Comparison of ENCODE assay signal across 13 mouse cellular contexts in genomic region chr15:51484207-51484606, GRCm38 (mm10).
DNase-seq lines count a peak whose midpoint lies in the region; ATAC-seq and TF ChIP-seq lines count a peak whose summit lies in the region.
"Had no signal": no experiment of that assay in that cellular context is flagged by ENCODE, and none has a peak within 500 bp of the region (broad histone marks: within the 10 kb centered on the region; RNA-seq: fewer than 3 reads in every experiment).

No protein-coding gene starts in this region.

- H3K27me3 ChIP-seq in stomach, postnatal 0 days (ENCODE audit: control insufficient read depth, insufficient read depth, low read length) = no peaks in the 10 kb centered on the region
- H3K27me3 ChIP-seq: embryonic facial prominence, embryonic 12.5 days; heart, embryonic 15.5 days; limb, embryonic 15.5 days; neural tube, embryonic 15.5 days had no signal

- H3K4me3 ChIP-seq in stomach, postnatal 0 days (ENCODE audit: low read depth, low read length) = no peak overlapping the region
- H3K4me3 ChIP-seq: embryonic facial prominence, embryonic 12.5 days; heart, embryonic 15.5 days; limb, embryonic 15.5 days; neural tube, embryonic 15.5 days had no signal

- ATAC-seq in stomach, postnatal 0 days (ENCODE audit: low FRiP score, low TSS enrichment) = 0 out of 2 replicates have a peak, but pooled peaks have one; percentile 18

- DNase-seq in heart, adult 8-10 months (ENCODE audit: low spot score) = peak; percentile 9
- DNase-seq in heart, adult 9 months (ENCODE audit: low spot score in 2 of 2) = no peak
- peak; percentile 17 for DNase-seq in testis, postnatal 14 days (ENCODE audit: low spot score)
- DNase-seq in testis, postnatal 10 days (ENCODE audit: low spot score) = no peak
- DNase-seq in kidney, adult 9 months = peak; percentile 58
- DNase-seq in stomach, postnatal 0 days (ENCODE audit: low spot score) = no peak
- DNase-seq in thymus, postnatal 36 days = no peak
- DNase-seq: cerebellum, adult 11-12 months; lung, postnatal 14 days had no signal

- no peak overlapping the region for H3K4me2 ChIP-seq in stomach, postnatal 0 days (replicated peaks; ENCODE audit: low read depth)
- H3K4me2 ChIP-seq: embryonic facial prominence, embryonic 12.5 days; heart, embryonic 15.5 days; limb, embryonic 15.5 days; neural tube, embryonic 15.5 days had no signal

- TF ChIP-seq CTCF in stomach, postnatal 0 days (IDR thresholded peaks at IDR 0.05; ENCODE audit: low read depth) = no peak

- no peak overlapping the region for H3K9ac ChIP-seq in stomach, postnatal 0 days (ENCODE audit: low read length)
- H3K9ac ChIP-seq: embryonic facial prominence, embryonic 12.5 days; heart, embryonic 15.5 days; limb, embryonic 15.5 days; neural tube, embryonic 15.5 days had no signal

- no peaks in the 10 kb centered on the region for H3K9me3 ChIP-seq in stomach, postnatal 0 days (ENCODE audit: control insufficient read depth, low read length)
- H3K9me3 ChIP-seq: embryonic facial prominence, embryonic 12.5 days; heart, embryonic 15.5 days; limb, embryonic 15.5 days; neural tube, embryonic 15.5 days had no signal

- no peaks in the 10 kb centered on the region for H3K36me3 ChIP-seq in stomach, postnatal 0 days (ENCODE audit: control insufficient read depth, insufficient read depth, low read length)
- H3K36me3 ChIP-seq: embryonic facial prominence, embryonic 12.5 days; heart, embryonic 15.5 days; limb, embryonic 15.5 days; neural tube, embryonic 15.5 days had no signal

- H3K4me1 ChIP-seq in stomach, postnatal 0 days (replicated peaks; ENCODE audit: control insufficient read depth, insufficient read depth) = no peaks in the 10 kb centered on the region
- H3K4me1 ChIP-seq: embryonic facial prominence, embryonic 12.5 days; heart, embryonic 15.5 days; limb, embryonic 15.5 days; neural tube, embryonic 15.5 days had no signal

- TF ChIP-seq EP300 in stomach, postnatal 0 days (optimal IDR thresholded peaks at IDR 0.05) = no peak

- WGBS in stomach, postnatal 0 days = 69% methylated on average over 2 of the region's 2 CpGs

- H3K27ac ChIP-seq in stomach, postnatal 0 days (replicated peaks) = no peak overlapping the region
- H3K27ac ChIP-seq: embryonic facial prominence, embryonic 12.5 days; heart, embryonic 15.5 days; limb, embryonic 15.5 days; neural tube, embryonic 15.5 days had no signal

Comparison
In these comparisons a context has a peak if more than half of its experiments do, and no peak if none do; other contexts are left out.
1. DNase-seq: peak in heart, adult 8-10 months (single experiment), testis, postnatal 14 days (single experiment) and kidney, adult 9 months (single experiment); none in heart, adult 9 months (0 of 2), testis, postnatal 10 days (single experiment), stomach, postnatal 0 days (single experiment) and thymus, postnatal 36 days (0 of 2).